Mouse (Mus musculus) liver, adult 10 weeks (tissue): ENCODE measurements around the gene Fam71e1. TPM values are rescaled to one million over a fixed set of nuclear protein-coding genes. Genes with fewer than 3 reads are reported as not detected.

Experiments
- polyA plus RNA-seq: library from polyadenylated mRNA; stranded (reverse); fragments of 350-450 nt; fragmentation: Illumina TruSeq; extraction: RNeasy Lipid Tissue Mini Kit (QIAGEN cat#74804); gene quantifications from one replicate; pipeline ENCODE4 v1.2.3, GENCODE M21; 2014; ENCODE audit warnings: low read depth, low replicate concordance

Gene Fam71e1
- not detected for polyA plus RNA-seq

GRCm38 (mm10) chr7:44495992-44496770, at the start of gene Fam71e1, which contains the start of gene Emc10:
Gene Fam71e1 (plus strand): TSS chr7:44496581.
Gene Emc10 (minus strand): TSS chr7:44496529.

DNA sequence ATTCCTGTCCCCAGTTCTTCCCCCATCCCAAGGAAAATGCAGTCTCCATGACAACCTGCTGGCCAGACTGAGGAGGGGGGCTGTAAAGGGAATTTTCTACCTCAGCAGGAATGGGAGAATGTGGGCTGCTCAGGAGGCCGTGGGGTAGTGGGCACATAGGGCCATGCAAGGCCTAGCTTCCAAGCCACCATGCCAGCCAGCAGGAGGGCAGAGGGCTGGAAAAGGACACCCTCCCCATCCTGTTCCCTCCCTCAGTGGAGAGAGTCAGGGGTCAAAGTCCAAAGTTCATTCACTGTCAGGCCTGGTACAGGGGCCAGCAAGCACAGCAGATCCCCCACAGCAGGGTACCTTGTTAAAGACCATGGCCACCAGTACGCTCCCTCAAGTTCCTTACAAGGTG, 31.3 kb upstream of the Fam71e1 start, which contains the start of gene Aspdh:
TSS of gene Aspdh (plus strand) at position 281 of the 400 bp plus-strand sequence.

GRCm38 (mm10) chr7:44467811-44468411, 28.5 kb upstream of the Fam71e1 start, which contains the start of gene Josd2:
Gene Josd2 (plus strand): TSS chr7:44467980.

GRCm38 (mm10) chr7:44524502-44524901, 28.1 kb downstream of the Fam71e1 start, which contains the start of gene Mybpc2:
Gene Mybpc2 (minus strand): TSS chr7:44524656.

GRCm38 (mm10) chr7:44531946-44532732, 35.8 kb downstream of the Fam71e1 start, which contains the start of gene Spib:
Gene Spib (minus strand): TSS chr7:44532071.

DNA sequence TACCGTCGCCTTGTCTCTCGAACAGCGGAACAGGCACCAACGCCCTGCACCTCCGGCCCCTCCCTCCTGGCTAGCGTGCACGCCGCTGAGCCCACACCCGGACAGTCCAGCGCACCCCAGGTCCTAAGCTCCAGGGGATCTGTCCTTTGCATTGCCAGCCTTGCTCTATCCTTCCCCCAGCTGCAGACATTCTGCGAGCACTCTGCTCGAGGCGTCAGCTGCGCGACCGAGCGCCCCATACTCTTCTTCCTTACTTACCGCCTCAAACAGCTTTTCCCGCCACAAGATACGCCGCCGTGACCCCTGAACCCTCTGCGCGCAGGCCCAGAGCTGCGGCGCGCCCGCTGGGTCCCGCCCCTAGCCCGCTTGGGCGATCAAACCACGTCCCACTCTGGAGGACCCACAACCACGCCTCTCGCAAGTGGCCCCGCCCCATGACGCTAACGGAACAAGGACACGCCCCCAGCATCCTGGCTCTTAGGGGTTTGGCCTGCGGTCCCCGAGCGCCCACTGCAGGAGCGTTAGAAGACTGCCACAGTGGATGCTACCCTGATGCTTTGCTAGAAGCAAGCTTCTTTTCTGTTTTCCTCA, 52.2 kb downstream of the Fam71e1 start, which contains the start of gene Pold1:
TSS of gene Pold1 (minus strand) at position 353 of the 591 bp plus-strand sequence.

Other genes starting within 250 kb of the Fam71e1 start
- not detected for gene 1700028J19Rik, start 249.9 kb upstream of the Fam71e1 start, polyA plus RNA-seq
- gene 2410002F23Rik, start 249.9 kb upstream of the Fam71e1 start, polyA plus RNA-seq = 6.4 TPM
- gene Acp4, start 239.2 kb upstream of the Fam71e1 start, polyA plus RNA-seq = not detected
- gene Gm15517, start 235.1 kb upstream of the Fam71e1 start, polyA plus RNA-seq = not detected
- 0.40 TPM for gene Clec11a, start 189.7 kb upstream of the Fam71e1 start, polyA plus RNA-seq
- not detected for gene Shank1, start 186.3 kb upstream of the Fam71e1 start, polyA plus RNA-seq
- gene Syt3, start 112.5 kb upstream of the Fam71e1 start, polyA plus RNA-seq = not detected
- not detected for gene 1700008O03Rik, start 110.8 kb upstream of the Fam71e1 start, polyA plus RNA-seq
- gene Lrrc4b, start 67.6 kb upstream of the Fam71e1 start, polyA plus RNA-seq = not detected
- 22.2 TPM for gene Aspdh, start 31.2 kb upstream of the Fam71e1 start, polyA plus RNA-seq
- 7.7 TPM for gene Josd2, start 28.6 kb upstream of the Fam71e1 start, polyA plus RNA-seq
- gene Emc10, start 52 bp upstream of the Fam71e1 start, polyA plus RNA-seq = 4.1 TPM
- not detected for gene Mybpc2, start 28.1 kb downstream of the Fam71e1 start, polyA plus RNA-seq
- not detected for gene Spib, start 35.5 kb downstream of the Fam71e1 start, polyA plus RNA-seq
- gene Pold1, start 52.3 kb downstream of the Fam71e1 start, polyA plus RNA-seq = not detected
- 2.0 TPM for gene Nr1h2, start 57.4 kb downstream of the Fam71e1 start, polyA plus RNA-seq
- 0.37 TPM for gene Napsa, start 75.8 kb downstream of the Fam71e1 start, polyA plus RNA-seq
- 0.56 TPM for gene Kcnc3, start 94.1 kb downstream of the Fam71e1 start, polyA plus RNA-seq
- gene Myh14, start 174.3 kb downstream of the Fam71e1 start, polyA plus RNA-seq = 0.37 TPM
- gene Izumo2, start 212.2 kb downstream of the Fam71e1 start, polyA plus RNA-seq = not detected